In the genomic region with DNA sequence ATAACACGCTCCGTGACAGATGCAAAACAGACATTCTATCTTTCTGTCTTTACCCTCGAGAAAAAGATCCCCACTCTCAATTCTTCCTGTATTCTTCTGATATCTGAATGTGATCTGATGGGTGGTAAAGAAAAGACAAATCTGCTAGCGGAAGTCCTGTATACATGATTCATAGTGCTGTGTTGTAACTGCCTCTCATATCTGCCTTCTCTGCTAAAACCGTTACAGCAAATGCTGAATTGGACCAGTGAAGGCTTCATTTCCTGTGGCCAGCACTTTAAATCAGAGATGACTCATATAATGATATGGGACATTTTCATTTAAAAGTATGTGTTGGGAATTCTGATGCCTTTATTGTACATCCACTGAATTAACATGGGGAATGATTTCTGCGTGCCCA, we compare ENCODE assay signal across 11 mouse cellular contexts.
"Had no signal": no experiment of that assay in that cellular context is flagged by ENCODE, and none has a peak within 500 bp of the region (broad histone marks: within the 10 kb centered on the region; RNA-seq: fewer than 3 reads in every experiment).

No protein-coding gene starts in this region.

- H3K27ac ChIP-seq: hindbrain, postnatal 0 days; left cerebral cortex, adult 2 months; limb, embryonic 15.5 days; liver, embryonic 12.5 days; neural tube, embryonic 13.5 days had no signal

- H3K4me3 ChIP-seq: left cerebral cortex, adult 2 months; limb, embryonic 15.5 days; liver, embryonic 12.5 days; megakaryocyte, embryonic 14.5 days; neural tube, embryonic 13.5 days had no signal

- DNase-seq: right cerebral cortex, postnatal 14 days; thymus, adult 2 months; thymus, postnatal 25 days had no signal

- H3K4me1 ChIP-seq: limb, embryonic 15.5 days; liver, embryonic 12.5 days; neural tube, embryonic 13.5 days had no signal

- H3K9ac ChIP-seq: limb, embryonic 15.5 days; liver, embryonic 12.5 days; neural tube, embryonic 13.5 days had no signal

- H3K36me3 ChIP-seq: limb, embryonic 15.5 days; liver, embryonic 12.5 days; neural tube, embryonic 13.5 days had no signal

- H3K9me3 ChIP-seq: limb, embryonic 15.5 days; liver, embryonic 12.5 days; megakaryocyte, embryonic 14.5 days; neural tube, embryonic 13.5 days had no signal

- H3K4me2 ChIP-seq: limb, embryonic 15.5 days; liver, embryonic 12.5 days; midbrain, embryonic 11.5 days; neural tube, embryonic 13.5 days had no signal

- ATAC-seq: hindbrain, postnatal 0 days; liver, embryonic 12.5 days; midbrain, embryonic 16.5 days had no signal

- H3K27me3 ChIP-seq: limb, embryonic 15.5 days; liver, embryonic 12.5 days; neural tube, embryonic 13.5 days had no signal
